Mouse (Mus musculus): Measurements from ENCODE around the gene Nrde2. TPM values are rescaled to one million over a fixed set of nuclear protein-coding genes. Genes with fewer than 3 reads are reported as not detected.
A peak's percentile ranks its signal among the peaks of the same experiment; 100 is the strongest.

Gene Nrde2
- total RNA-seq, 2 experiments from 2014 or later, result 19.3 to 21.0 TPM

GRCm38 (mm10) chr12:100180802-100181201 lies 21.3 kb upstream of the Nrde2 start:
- DNase-seq (ENCODE audit: low spot score in 2 of 2), result no peak

GRCm38 (mm10) chr12:100178898-100179440 lies 19.5 kb upstream of the Nrde2 start:
- no peak for DNase-seq (ENCODE audit: low spot score in 2 of 2)

DNA sequence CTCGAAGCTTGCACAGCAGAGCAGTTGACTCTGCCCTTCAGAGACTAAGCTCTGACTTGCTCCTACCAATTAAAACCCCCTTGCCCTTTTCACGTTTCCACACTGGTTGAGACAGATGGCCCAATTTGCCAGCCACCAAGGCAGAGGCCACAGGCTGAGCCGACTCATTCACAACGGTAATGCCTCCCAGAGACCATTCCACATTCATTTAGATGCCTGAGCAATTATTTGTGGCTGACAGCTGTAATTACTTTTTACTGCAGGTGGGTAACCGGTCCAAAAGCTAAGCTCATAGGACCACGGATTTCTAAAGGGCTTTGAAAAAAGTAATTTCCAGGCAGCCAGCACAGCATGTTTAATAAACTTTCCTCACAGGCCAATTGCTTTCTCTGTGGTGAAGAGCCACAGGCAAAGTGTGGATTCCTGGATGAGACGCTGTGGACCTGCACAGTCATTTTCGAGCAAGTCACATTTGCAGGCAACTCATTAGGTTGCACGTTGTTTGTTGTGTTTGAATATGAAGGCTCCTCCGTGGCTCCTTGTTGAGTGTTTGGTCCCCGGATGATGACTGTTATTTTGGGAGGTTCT lies 17.1 kb upstream of the Nrde2 start:
- no peak for DNase-seq (ENCODE audit: low spot score in 2 of 2)

DNA sequence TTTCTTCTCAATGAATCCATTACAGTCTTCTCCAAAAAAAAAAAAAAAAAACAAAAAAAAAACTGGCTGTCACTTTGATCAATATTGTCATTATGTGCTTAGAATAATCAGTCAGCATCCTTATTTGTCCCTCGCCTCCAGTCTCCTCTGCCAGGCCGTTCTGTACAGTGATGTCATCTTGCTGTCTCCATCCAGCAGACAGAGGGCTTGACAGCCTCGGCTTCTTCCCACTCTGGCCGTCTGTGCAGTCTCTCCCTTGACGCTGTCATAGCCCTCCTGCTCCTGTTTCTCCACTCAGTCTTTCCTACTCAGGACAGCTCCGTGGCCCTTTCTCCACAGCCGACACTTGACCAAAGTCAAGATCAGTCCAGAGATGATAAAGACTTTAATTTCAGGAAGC lies 13.0 kb upstream of the Nrde2 start:
- DNase-seq (ENCODE audit: low spot score in 2 of 2), result no peak

DNA sequence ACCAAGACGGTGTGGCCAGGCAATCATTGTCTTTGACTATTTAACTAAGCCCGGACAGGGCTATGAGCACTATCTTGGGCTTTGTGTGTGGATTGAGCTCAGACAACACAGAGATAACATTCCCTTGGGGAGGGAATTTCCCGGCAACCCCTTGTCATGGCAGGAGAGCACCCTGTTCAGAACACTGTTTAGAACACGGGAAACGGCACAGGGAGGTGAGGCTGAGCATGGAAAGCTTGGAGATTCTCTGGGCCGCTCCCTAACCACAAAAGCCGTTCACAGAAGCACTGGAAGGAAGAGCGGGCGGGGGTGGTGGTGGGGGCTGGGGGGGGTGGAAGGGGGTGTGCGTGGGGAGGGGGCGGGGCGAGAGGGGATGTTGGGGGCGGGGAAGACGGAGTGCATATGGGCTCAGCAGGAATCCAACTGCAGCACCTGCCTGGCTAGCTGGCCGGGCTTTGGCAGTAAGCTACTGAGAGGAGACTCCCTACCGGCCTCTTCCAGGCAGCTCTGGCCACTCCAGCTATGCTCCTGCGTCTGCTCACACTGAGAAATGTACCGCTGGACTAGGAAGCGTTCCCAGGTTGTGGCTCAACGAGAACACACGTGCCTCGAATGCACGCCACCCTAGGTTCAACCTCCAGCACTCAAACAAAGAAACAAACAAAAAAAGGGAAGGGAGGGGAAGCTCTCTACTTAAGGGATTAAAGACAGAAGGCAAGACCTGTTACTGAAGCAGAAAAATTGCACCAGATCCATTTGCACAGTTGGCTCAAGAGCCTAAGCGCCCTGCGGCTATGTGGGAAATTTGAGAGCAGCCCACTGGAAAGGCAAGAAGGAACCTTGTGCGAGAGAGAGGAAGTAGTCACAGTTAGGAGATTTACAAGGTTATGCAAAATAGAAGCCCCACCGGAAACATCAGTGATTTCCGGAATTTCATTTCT lies 8.7 kb upstream of the Nrde2 start:
- DNase-seq (ENCODE audit: low spot score in 2 of 2), result no peak

- no peak for DNase-seq (ENCODE audit: low spot score in 2 of 2)
Measured at GRCm38 (mm10) chr12:100167502-100167901, 8.0 kb upstream of the Nrde2 start.

DNA sequence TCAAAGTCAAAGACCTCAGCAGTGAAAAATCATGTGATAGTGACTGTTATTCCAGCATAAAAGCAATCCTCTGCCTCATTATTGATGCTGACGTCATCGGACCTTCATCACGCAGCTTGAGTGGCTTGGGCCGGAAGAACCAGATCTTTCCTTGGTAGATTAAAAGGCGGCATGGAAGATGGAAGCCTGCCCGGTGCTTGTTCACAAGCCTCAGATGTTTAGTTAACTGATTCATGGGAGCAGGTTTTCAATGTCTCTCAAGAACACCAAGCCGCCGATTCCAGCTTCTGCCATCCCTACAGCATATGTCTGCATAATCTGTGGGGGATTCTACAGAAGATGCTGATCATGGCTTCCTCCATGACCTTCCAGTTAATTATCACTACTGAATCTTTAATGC lies 7.5 kb upstream of the Nrde2 start:
- DNase-seq (ENCODE audit: low spot score in 2 of 2), result peak; percentile 42 to 72

DNA sequence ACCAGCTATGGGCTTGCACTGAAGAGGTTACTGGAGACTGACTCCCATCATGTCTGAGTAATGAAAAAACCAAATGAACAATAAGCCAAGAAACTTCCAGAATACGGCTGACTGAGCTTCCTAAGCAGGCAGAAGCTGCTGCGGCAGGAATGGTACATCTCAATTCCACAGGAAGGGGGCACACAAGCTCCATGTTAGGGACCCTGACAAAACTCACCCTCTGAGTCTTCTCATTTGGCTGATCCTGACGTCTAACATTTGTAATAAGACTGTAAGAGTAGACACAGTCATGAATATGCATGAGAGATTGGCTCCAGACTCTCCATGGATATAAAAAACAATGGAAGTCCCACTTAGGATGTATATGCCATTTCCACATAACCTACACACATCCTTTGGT lies 6.7 kb upstream of the Nrde2 start:
- DNase-seq (ENCODE audit: low spot score in 2 of 2), result peak; percentile 62 to 81

DNA sequence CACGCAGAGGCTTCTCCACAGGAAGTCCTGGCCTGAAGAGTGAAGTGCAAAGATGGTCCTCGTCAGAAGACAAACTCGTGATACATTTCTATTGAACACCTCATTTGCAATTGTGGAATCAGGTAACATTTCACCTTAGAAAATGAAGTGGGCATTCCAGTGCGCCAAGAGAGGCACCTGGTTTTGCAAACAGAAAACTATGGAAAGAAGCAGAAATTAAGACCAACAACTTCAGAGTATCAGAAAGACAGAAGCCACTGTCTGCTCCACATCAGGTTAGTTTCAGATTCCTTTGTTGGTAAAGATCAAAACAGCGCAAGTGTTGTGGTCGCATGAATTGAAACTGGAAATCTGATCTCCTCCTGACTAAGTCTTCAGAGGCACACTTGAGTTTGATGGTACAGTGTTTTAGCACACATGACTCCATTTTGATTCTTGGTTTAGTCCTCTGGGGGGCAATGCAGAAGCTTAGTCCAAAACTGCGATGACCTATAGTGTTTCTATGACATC lies 5.6 kb upstream of the Nrde2 start:
- no peak for DNase-seq (ENCODE audit: low spot score in 2 of 2)

GRCm38 (mm10) chr12:100152466-100152865 lies 7.0 kb downstream of the Nrde2 start:
- no peak for DNase-seq (ENCODE audit: low spot score in 2 of 2)

GRCm38 (mm10) chr12:100144269-100144668 lies 15.2 kb downstream of the Nrde2 start:
- DNase-seq (ENCODE audit: low spot score in 2 of 2), result no peak

DNA sequence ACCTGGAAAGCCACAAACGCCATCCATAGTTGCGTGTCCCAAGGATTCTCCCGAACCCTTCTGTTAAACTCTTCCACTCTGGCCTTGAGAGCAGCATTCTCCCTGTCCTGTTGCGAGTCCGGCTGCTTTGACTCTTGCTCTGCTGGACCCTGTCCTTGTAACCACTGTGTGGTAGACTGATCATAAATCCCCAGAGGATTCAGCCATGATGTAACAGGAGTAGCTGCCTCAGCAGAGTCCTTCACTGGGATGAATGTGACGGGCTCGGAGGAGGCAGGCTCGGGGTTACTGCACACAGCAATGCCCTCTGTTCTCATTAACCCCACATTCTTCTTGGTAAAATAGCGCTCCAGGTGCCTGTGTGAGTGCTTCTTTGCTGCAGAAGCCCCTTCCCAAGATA lies 15.7 kb downstream of the Nrde2 start:
- DNase-seq (ENCODE audit: low spot score in 2 of 2), result no peak

DNA sequence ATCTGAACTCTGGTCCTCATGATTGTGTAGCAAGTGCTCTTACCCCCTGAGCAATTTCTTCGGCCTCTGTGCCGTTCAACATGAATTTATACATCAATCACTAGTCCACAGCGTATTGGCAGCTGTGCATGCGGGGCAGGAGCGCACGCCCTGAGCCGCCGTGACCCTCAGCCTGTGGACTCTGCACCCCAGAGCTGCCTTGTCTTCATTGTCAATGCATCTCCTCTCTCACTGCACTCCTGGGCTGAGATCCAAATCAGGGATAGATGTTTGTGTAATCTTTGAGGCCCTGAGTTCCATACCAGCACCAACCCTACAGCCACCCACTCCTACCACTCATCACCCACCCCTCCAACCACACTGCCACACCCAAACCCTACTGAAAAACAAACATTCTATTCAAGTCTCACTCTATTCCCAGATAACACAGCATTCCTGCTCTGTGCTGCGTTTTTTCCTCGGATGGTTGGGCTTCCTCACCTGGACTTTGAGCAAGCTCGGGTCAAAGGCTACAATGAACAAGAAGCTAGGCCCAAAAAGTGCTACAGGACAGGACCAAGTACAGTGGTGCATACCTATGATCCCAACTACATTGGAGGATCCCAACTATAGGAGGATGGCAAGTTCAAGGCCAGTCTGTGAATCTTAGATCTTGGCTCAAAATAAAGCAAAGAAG lies 16.5 kb downstream of the Nrde2 start:
- no peak for DNase-seq (ENCODE audit: low spot score in 2 of 2)

GRCm38 (mm10) chr12:100135117-100135516 lies 24.3 kb downstream of the Nrde2 start:
- DNase-seq (ENCODE audit: low spot score in 2 of 2), result no peak

DNA sequence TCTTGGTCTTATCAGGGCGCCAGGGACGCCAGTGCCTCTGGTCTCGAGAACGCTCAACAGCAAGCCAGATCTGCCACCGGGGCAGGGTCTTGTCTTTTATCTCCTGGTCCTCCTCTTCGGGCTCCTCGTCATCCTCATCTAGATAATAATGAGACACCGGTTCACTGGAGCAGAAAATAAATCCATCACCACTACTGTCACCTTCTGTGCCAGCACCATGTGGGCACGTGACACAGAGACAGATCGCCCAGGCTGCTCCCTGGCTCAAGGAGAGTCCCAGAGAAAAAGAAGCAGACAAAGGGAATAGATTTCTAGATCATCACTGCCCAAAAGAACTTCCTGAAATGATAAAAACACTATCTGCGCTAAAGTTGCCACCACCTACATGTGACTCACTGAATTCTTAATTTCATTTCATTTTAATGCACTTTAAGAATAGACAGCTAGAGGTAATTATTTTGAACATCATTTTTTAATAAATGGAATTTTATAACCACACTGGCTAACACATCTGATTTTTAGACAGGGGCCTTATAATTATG lies 25.0 kb downstream of the Nrde2 start:
- no peak for DNase-seq (ENCODE audit: low spot score in 2 of 2)

DNA sequence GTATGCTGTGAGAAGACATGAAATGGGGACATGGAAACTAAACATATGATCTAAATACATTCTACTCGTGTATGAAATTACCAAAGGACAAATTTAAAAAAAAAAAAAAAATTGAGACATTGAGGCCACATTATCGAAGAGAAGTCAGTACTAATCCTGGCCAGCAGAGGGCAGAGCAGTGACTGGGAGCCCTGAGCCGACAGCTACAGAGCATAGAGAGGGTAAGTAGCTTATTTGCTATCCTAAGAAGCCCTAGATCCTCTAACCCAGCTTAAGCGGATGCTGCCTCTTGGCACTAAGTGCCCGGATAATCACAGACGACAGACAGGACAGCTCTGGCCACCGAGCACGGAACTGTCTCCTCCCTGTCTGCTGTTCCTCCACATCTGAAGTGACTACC lies 27.8 kb downstream of the Nrde2 start:
- peak; percentile 74 to 80 for DNase-seq (ENCODE audit: low spot score in 2 of 2)

DNA sequence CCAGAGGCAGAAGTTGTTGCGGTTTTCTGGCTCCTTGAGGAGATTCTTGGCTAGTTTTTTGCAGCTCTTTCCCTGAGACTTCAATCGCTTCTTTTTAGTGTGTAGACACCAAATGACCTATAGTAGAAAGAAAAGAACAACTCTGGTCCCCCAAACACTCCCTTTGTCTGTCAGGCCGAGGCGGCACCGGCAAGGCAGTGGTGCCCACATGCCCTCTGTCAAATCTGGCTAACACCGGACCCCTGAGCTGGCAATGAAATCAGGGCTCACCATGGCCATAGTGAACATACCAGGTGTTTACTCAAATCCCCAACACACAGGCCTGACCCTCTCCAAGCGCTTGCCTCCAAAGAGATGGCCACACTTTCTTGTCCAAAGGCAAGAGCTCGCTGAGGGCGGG lies 28.3 kb downstream of the Nrde2 start:
- no peak for DNase-seq (ENCODE audit: low spot score in 2 of 2)

DNA sequence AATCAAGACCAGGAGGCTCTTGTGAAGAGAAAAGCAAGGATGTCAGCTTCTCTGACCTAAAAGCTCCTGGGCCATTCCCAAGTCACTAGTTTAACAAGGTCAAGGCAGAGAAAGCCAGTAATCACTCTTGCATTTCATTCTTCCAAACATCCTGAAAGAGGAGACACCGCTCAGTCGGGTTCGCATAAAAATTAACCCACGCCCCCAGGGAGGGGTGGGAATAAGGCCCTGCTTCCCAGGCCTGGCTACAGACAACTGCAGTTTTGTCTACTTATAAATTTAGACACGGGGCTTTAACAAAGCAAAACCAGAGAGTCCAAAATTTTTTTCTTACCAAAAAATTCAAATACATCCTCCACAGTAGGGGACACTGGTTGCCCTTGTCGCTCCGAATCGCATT lies 30.5 kb downstream of the Nrde2 start:
- no peak for DNase-seq (ENCODE audit: low spot score in 2 of 2)

DNA sequence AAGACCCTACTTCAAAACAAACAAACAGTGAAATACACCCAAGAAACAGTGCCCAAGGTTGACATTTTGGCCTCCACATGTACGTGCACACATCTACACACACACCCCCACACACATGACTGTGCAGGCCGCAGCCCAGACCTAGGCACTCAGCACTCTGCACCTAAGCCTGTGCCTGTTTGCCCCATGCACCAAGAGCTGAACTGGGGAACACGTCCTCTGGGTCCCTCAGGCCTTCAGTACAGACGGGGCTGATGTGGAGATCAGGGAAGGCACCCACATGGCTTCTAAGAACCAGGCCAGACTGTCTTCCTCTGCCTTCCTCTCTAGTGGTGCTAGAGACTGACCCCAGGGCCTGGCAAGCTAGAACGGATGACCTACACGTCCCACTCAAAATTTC lies 30.9 kb downstream of the Nrde2 start:
- DNase-seq (ENCODE audit: low spot score in 2 of 2), result no peak

- DNase-seq (ENCODE audit: low spot score in 2 of 2), result peak in 1 of 2 experiments; percentile 67
Measured at GRCm38 (mm10) chr12:100127866-100128480, 31.5 kb downstream of the Nrde2 start.

All from layer of hippocampus, postnatal 14 days (tissue).